Mouse (Mus musculus) kidney, embryonic 14.5 days (tissue): ENCODE results near the gene Zfp740. TPM values are rescaled to one million over a fixed set of nuclear protein-coding genes. Genes with fewer than 3 reads are reported as not detected.
"Not testable (repeated sequence)": the region's sequence is repeated elsewhere in the genome, so short reads cannot be mapped to it uniquely, and the experiment has no call there.

Experiments used
- ATAC-seq: fragments of 200-750 bp; cut with Nextera tagmentation; 2 replicates; pipeline ENCODE4 v1.8.0; 2017; ENCODE audit warnings: moderate number of reproducible peaks, mild to moderate bottlenecking, moderate TSS enrichment, moderate library complexity; ENCODE audit not compliant: low FRiP score, low TSS enrichment
- H3K27ac ChIP-seq: fragments of 300-500 bp; sonication (generic); 2 replicates; pipeline ENCODE4 v1.5.1; 2014; ENCODE audit warnings: low read depth, mild to moderate bottlenecking, low read length, moderate library complexity, mixed read lengths
- H3K27me3 ChIP-seq: fragments of 300-500 bp; sonication (generic); 2 replicates; pipeline ENCODE4 v1.6.1; 2014; ENCODE audit warnings: mild to moderate bottlenecking, low read length; ENCODE audit not compliant: control insufficient read depth, insufficient read depth
- H3K36me3 ChIP-seq: fragments of 300-500 bp; sonication (generic); 2 replicates; pipeline ENCODE4 v1.6.1; 2014; ENCODE audit warnings: low read length, mixed read lengths; ENCODE audit not compliant: control insufficient read depth, insufficient read depth
- H3K4me1 ChIP-seq: fragments of 300-500 bp; sonication (generic); 2 replicates; pipeline ENCODE4 v1.6.1; 2014; ENCODE audit warnings: low read length, mixed read lengths; ENCODE audit not compliant: control insufficient read depth, insufficient read depth
- H3K4me2 ChIP-seq: fragments of 300-500 bp; sonication (generic); replicated peaks from 2 replicates; pipeline ENCODE4 v1.6.1; 2014; ENCODE audit warnings: low read depth, mild to moderate bottlenecking, low read length
- H3K4me3 ChIP-seq: fragments of 300-500 bp; sonication (generic); 2 replicates; pipeline ENCODE4 v1.5.1; 2014; ENCODE audit warnings: mild to moderate bottlenecking, low read length
- H3K9ac ChIP-seq: fragments of 300-500 bp; sonication (generic); 2 replicates; pipeline ENCODE4 v1.6.1; 2014; ENCODE audit warnings: low read depth, mild to moderate bottlenecking, low read length, moderate library complexity
- H3K9me3 ChIP-seq: fragments of 300-500 bp; sonication (generic); 2 replicates; pipeline ENCODE4 v1.6.1; 2016; ENCODE audit warnings: low read length; ENCODE audit not compliant: control insufficient read depth
- WGBS: fragments of 180-500 bp; shearing (Covaris S2); extraction: QIAGEN DNeasy Blood & Tissue Kit; methylation state at CpG from one replicate; pipeline ENCODE4 v1.1.7; 2014; 5-methylcytosine and 5-hydroxymethylcytosine counted together
- polyA plus RNA-seq: library from polyadenylated mRNA; unstranded; fragments of >200 nt; fragmentation: Nextera tagmentation; extraction: Ambion mirVana; gene quantifications from 2 replicates; pipeline ENCODE4 v1.2.1, GENCODE M21; 2014

The Zfp740 gene
- 30.1 and 59.9 TPM in 2 replicates for polyA plus RNA-seq

- H3K4me2 ChIP-seq = peak within 1 kb of the TSS; percentile 75
- peak within 1 kb of the TSS; percentile 97 for H3K27ac ChIP-seq
- peaks cover 29% of the 10 kb centered on the region for H3K36me3 ChIP-seq
- H3K4me3 ChIP-seq = peak within 1 kb of the TSS; percentile 82
- peak; percentile 96 for ATAC-seq
- no peaks in the 10 kb centered on the region for H3K9me3 ChIP-seq
- H3K9ac ChIP-seq = peak within 1 kb of the TSS; percentile 93
- no peaks in the 10 kb centered on the region for H3K27me3 ChIP-seq
- H3K4me1 ChIP-seq = peaks cover 22% of the 10 kb centered on the region
- WGBS = under 1% methylated on average over 51 of the region's 68 CpGs
Measured at GRCm38 (mm10) chr15:102202971-102203834, at the start of gene Zfp740. Zfp740 (plus strand) TSS chr15:102203249.

- H3K9me3 ChIP-seq, H3K9ac ChIP-seq, ATAC-seq, H3K27me3 ChIP-seq, H3K4me2 ChIP-seq, H3K27ac ChIP-seq, H3K4me1 ChIP-seq, H3K36me3 ChIP-seq, H3K4me3 ChIP-seq: not testable (repeated sequence)
- WGBS = 91% methylated on average over 6 of the region's 6 CpGs
Measured at GRCm38 (mm10) chr15:102155006-102155405, 48.0 kb upstream of the Zfp740 start.

- no peak overlapping the region for H3K9ac ChIP-seq
- H3K4me1 ChIP-seq = no peaks in the 10 kb centered on the region
- no peak overlapping the region for H3K4me3 ChIP-seq
- no peaks in the 10 kb centered on the region for H3K27me3 ChIP-seq
- 40% methylated on average over 20 of the region's 20 CpGs for WGBS
- no peak for ATAC-seq
- H3K36me3 ChIP-seq = no peaks in the 10 kb centered on the region
- no peak overlapping the region for H3K27ac ChIP-seq
- no peak overlapping the region for H3K4me2 ChIP-seq
- no peaks in the 10 kb centered on the region for H3K9me3 ChIP-seq
Measured at GRCm38 (mm10) chr15:102156836-102157235, 46.2 kb upstream of the Zfp740 start.

- no peaks in the 10 kb centered on the region for H3K9me3 ChIP-seq
- H3K27me3 ChIP-seq = no peaks in the 10 kb centered on the region
- no peak overlapping the region for H3K4me2 ChIP-seq
- H3K4me3 ChIP-seq = no peak overlapping the region
- H3K9ac ChIP-seq = no peak overlapping the region
- H3K27ac ChIP-seq = no peak overlapping the region
- no peaks in the 10 kb centered on the region for H3K36me3 ChIP-seq
- no peak for ATAC-seq
- H3K4me1 ChIP-seq = peaks cover 3% of the 10 kb centered on the region; the same call in 1 of the 2 replicates
- WGBS = 63% methylated on average over 27 of the region's 27 CpGs
Measured at GRCm38 (mm10) chr15:102160415-102161060, 42.5 kb upstream of the Zfp740 start.

- Histone ChIP-seq H3K27me3 (no peaks in the 10 kb centered on the region), H3K27ac (no peak overlapping the region), H3K9ac (no peak overlapping the region), H3K36me3 (no peaks in the 10 kb centered on the region), H3K9me3 (no peaks in the 10 kb centered on the region), H3K4me1 (peaks cover 19% of the 10 kb centered on the region; the same call in 1 of the 2 replicates), H3K4me3 (no peak overlapping the region), H3K4me2 (no peak overlapping the region)
- ATAC-seq = no peak
- 62% methylated on average over 3 of the region's 3 CpGs for WGBS
Measured at GRCm38 (mm10) chr15:102163900-102164693, 39.0 kb upstream of the Zfp740 start.

- no peaks in the 10 kb centered on the region for H3K36me3 ChIP-seq
- H3K27me3 ChIP-seq = no peaks in the 10 kb centered on the region
- ATAC-seq = no peak
- H3K4me1 ChIP-seq = peaks cover 21% of the 10 kb centered on the region; the same call in 1 of the 2 replicates
- H3K9ac ChIP-seq = no peak overlapping the region; the same call in 1 of the 2 replicates
- WGBS = 46% methylated on average over 6 of the region's 6 CpGs
- H3K4me2 ChIP-seq = no peak overlapping the region
- no peaks in the 10 kb centered on the region for H3K9me3 ChIP-seq
- H3K27ac ChIP-seq = no peak overlapping the region
- no peak overlapping the region for H3K4me3 ChIP-seq
Measured at GRCm38 (mm10) chr15:102165468-102166100, 37.5 kb upstream of the Zfp740 start.

- peak overlapping the region; percentile 62 for H3K27ac ChIP-seq
- H3K4me1 ChIP-seq = peaks cover 21% of the 10 kb centered on the region; the same call in 1 of the 2 replicates
- H3K36me3 ChIP-seq = no peaks in the 10 kb centered on the region
- H3K4me3 ChIP-seq = no peak overlapping the region
- no peak overlapping the region for H3K4me2 ChIP-seq
- 20% methylated on average over 6 of the region's 6 CpGs for WGBS
- no peaks in the 10 kb centered on the region for H3K9me3 ChIP-seq
- H3K9ac ChIP-seq = no peak overlapping the region
- H3K27me3 ChIP-seq = no peaks in the 10 kb centered on the region
- peak; percentile 92 for ATAC-seq
Measured at GRCm38 (mm10) chr15:102167620-102168021, 35.4 kb upstream of the Zfp740 start.

- Histone ChIP-seq H3K4me1 (peaks cover 21% of the 10 kb centered on the region; the same call in 1 of the 2 replicates), H3K36me3 (no peaks in the 10 kb centered on the region), H3K27ac (peak overlapping the region; percentile 2; the same call in 1 of the 2 replicates), H3K4me2 (no peak overlapping the region), H3K9ac (no peak overlapping the region), H3K9me3 (no peaks in the 10 kb centered on the region), H3K4me3 (no peak overlapping the region), H3K27me3 (no peaks in the 10 kb centered on the region)
- peak; percentile 59; the same call in 1 of the 2 replicates for ATAC-seq
- WGBS = 20% methylated on average over 2 of the region's 2 CpGs
Measured at GRCm38 (mm10) chr15:102169064-102169463, 34.0 kb upstream of the Zfp740 start.
